Mouse (Mus musculus): ENCODE data around the gene Pstpip1. TPM values are rescaled to one million over a fixed set of nuclear protein-coding genes. Genes with fewer than 3 reads are reported as not detected.
A peak's percentile ranks its signal among the peaks of the same experiment; 100 is the strongest.

Pstpip1 gene
- total RNA-seq, 2 experiments from 2014 or later: 3.9 to 4.7 TPM

- ATAC-seq (replicated peaks; ENCODE audit: low FRiP score, low TSS enrichment, poor library complexity, severe bottlenecking): no peak
These were observed 52.0 kb downstream of the Pstpip1 start for GRCm38 (mm10) chr9:56141776-56142175.

- ATAC-seq (replicated peaks; ENCODE audit: low FRiP score, low TSS enrichment, poor library complexity, severe bottlenecking): no peak
These were observed 54.7 kb downstream of the Pstpip1 start for GRCm38 (mm10) chr9:56144366-56145003.

DNA sequence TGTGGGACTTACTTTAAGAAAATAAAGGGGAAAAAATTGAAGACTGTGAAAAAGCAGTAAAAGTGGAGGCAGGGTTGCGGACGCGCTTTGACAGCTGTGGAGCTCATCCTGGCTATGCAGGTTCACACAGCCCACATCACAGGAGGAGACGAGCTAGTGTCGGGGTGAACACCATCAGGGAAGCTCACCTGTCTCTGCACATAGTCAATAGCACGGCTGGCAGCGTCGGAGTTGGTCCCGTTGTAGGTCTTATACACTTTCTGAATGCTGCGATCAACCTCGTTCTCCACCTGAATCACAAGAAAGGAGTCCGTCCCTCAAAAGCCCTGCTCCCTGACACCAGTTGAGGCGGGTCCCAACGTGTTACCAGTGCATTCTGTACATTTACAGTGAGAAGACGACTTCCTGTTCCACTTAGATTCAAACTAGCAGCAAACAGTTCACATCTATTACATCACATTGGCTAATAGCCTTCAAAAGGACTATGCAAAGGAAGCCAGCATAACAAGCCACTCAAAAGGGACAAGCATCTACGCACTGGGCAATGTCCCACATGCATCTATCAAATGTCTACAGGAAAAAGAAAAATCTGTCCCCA is 56.7 kb downstream of the Pstpip1 start:
- no peak for ATAC-seq (replicated peaks; ENCODE audit: low FRiP score, low TSS enrichment, poor library complexity, severe bottlenecking)

- no peak for ATAC-seq (replicated peaks; ENCODE audit: low FRiP score, low TSS enrichment, poor library complexity, severe bottlenecking)
These were observed 62.2 kb downstream of the Pstpip1 start for GRCm38 (mm10) chr9:56151745-56152481.

GRCm38 (mm10) chr9:56152482-56153007 is 62.8 kb downstream of the Pstpip1 start:
- no peak for ATAC-seq (replicated peaks; ENCODE audit: low FRiP score, low TSS enrichment, poor library complexity, severe bottlenecking)

GRCm38 (mm10) chr9:56154572-56154971 is 64.8 kb downstream of the Pstpip1 start:
- no peak for ATAC-seq (replicated peaks; ENCODE audit: low FRiP score, low TSS enrichment, poor library complexity, severe bottlenecking)

- ATAC-seq (replicated peaks; ENCODE audit: low FRiP score, low TSS enrichment, poor library complexity, severe bottlenecking): no peak
These were observed 68.3 kb downstream of the Pstpip1 start for GRCm38 (mm10) chr9:56158077-56158476.

DNA sequence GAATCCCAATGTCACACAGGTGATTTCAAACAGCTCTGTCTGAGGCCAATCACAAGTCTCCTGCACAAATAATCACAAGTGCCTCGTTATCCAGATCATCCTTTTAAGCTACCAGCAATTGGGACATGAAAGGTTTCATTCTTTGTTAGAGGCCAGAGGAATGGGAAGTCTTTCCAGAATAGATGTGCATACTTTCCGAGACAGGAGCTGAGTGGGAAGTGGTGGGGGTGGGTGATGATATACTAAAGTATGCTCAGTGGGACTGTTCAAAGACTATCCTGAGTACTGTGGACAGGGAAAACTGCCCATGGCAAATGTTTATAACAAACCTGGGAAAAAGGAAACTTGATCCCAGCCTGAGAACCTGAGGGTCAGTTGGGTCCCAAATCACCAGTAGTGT is 69.7 kb downstream of the Pstpip1 start:
- ATAC-seq (replicated peaks; ENCODE audit: low FRiP score, low TSS enrichment, poor library complexity, severe bottlenecking): no peak

DNA sequence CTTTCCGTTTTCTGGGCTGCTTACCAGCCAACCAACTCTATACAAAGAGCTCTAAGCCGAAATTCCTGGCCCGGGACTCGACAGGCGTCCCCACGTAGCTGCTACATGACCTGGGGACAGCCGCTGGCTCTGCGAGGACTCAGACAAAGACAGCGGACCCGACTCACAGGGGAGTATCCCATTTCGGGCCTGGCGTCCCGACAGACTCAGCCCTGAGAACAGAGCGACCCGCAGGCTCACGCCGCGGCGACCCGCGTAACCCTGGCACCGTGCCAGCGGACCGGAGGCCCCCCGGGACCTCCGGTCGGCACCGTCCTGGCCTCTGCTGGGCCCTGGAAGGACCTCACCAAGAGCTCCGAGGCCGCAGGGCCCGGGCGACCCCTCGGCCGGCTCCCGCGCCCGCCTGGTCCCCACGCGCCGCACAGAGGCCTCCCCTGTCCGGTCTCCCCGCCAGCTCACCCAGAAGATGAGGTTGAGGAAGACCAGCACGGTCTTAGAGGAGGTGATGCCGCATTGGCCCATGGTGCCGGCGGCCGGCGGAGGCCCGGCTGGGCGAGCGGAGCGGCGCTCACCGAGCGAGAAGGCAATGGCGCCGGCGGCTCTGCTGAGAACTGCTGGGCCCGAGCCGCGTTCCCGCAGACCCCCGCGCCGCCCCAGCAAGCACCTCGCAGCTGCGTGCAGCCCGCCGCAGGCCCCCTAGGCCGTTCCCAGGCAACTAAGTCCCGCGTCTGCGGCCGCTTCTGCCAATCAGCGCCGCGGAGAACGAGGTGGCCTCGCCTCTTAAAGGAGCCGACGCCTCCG is 70.8 kb downstream of the Pstpip1 start:
- peak; percentile 98 for ATAC-seq (replicated peaks; ENCODE audit: low FRiP score, low TSS enrichment, poor library complexity, severe bottlenecking)

DNA sequence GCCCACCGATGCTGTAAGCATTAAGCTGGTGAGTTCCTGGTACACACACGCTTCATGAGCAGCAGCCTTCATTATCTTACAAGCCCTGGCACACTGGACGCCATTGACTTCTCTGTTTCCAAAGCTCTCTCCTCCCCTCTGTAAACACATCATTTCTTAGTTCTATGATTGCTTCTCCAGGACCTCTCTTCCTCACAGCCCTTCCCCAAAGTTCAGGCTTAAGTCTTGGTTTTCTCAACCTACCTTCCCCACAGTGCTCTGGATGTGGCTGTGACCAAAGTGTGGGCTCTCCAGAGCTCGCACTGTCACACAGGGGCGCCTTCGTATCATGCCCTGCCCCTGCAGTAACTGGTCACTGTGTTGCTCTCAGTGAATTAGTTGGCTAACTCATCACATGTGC is 75.6 kb downstream of the Pstpip1 start, which contains the start of gene Tspan3:
Tspan3 (minus strand) TSS at position 101 of the 400 bp plus-strand sequence.
- no peak for ATAC-seq (replicated peaks; ENCODE audit: low FRiP score, low TSS enrichment, poor library complexity, severe bottlenecking)

DNA sequence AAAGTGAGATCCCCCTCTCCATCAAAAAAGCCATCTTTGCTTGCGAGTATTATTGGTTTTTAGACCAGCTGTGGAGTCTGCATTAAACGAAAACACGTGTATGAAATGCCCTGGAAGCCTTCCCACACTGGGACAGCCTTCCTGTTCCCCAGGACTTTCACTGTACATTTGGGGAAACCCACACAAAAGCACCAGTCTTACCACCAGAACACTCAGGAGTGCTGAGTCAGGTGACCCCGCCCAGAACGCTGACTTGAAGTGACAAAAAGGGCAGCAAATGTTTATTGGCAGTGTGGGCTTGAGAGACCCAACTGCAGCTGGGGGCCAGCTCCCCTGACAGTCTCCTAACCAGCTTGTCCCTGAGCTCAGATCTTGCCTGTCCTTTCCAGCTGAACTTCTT is 76.4 kb downstream of the Pstpip1 start:
- ATAC-seq (replicated peaks; ENCODE audit: low FRiP score, low TSS enrichment, poor library complexity, severe bottlenecking): no peak

GRCm38 (mm10) chr9:56167690-56168089 is 77.9 kb downstream of the Pstpip1 start:
- ATAC-seq (replicated peaks; ENCODE audit: low FRiP score, low TSS enrichment, poor library complexity, severe bottlenecking): no peak

GRCm38 (mm10) chr9:56175316-56175715 is 85.6 kb downstream of the Pstpip1 start:
- ATAC-seq (replicated peaks; ENCODE audit: low FRiP score, low TSS enrichment, poor library complexity, severe bottlenecking): no peak

GRCm38 (mm10) chr9:56177354-56177753 is 87.6 kb downstream of the Pstpip1 start:
- ATAC-seq (replicated peaks; ENCODE audit: low FRiP score, low TSS enrichment, poor library complexity, severe bottlenecking): no peak

Other genes starting within 250 kb of the Pstpip1 start
- 5.7 and 14.5 TPM in 2 replicates for gene Scaper, start 151.8 kb upstream of the Pstpip1 start, total RNA-seq (2014; fragmentation: Nextera tagmentation)
- 10.0 and 10.3 TPM in 2 replicates for gene Scaper, start 151.8 kb upstream of the Pstpip1 start, total RNA-seq (2017)
- gene 4930563M21Rik, start 79.4 kb upstream of the Pstpip1 start, total RNA-seq (2014; fragmentation: Nextera tagmentation): not detected in 2 replicates
- not detected in 2 replicates for gene 4930563M21Rik, start 79.4 kb upstream of the Pstpip1 start, total RNA-seq (2017)
- 9.9 and 16.2 TPM in 2 replicates for gene Rcn2, start 48.1 kb upstream of the Pstpip1 start, total RNA-seq (2014; fragmentation: Nextera tagmentation)
- gene Rcn2, start 48.1 kb upstream of the Pstpip1 start, total RNA-seq (2017): 37.5 and 42.7 TPM in 2 replicates
- 14.0 and 15.7 TPM in 2 replicates for gene Tspan3, start 75.5 kb downstream of the Pstpip1 start, total RNA-seq (2014; fragmentation: Nextera tagmentation)
- gene Tspan3, start 75.5 kb downstream of the Pstpip1 start, total RNA-seq (2017): 16.8 and 27.4 TPM in 2 replicates